Mouse (Mus musculus): ENCODE data around the gene 1700016H13Rik.

The 1700016H13Rik gene

DNA sequence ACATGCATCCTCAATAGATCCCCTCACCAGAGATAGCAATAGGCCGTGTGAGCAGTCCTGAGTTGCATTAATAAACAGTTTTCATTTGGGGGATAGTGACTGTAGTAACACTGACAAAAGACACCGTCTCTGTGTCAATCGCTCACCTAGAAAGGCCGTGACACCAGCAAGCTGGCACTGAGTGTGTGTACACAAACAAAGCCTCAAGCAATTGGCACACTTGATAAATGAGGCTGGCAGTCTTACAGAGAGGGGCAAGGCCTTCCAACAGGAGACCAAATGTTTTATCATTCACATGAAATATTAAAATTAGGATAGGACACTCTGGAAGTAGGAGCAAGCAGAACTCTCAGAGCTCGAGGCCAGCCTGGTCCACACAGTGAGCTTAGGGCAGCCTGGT is 33.5 kb downstream of the 1700016H13Rik start:
- in situ Hi-C loops (cut with MboI; ENCODE audit: low pct_unique_long_range_greater_than_20kb in 1 of 2, low sequenced_read_pairs in 2 of 2, unreplicated experiment in 1 of 2): loop anchor here in 1 of 2 experiments (25.0 kb wide), 1 partner anchor 285 kb away; no protein-coding TSS in a partner anchor

DNA sequence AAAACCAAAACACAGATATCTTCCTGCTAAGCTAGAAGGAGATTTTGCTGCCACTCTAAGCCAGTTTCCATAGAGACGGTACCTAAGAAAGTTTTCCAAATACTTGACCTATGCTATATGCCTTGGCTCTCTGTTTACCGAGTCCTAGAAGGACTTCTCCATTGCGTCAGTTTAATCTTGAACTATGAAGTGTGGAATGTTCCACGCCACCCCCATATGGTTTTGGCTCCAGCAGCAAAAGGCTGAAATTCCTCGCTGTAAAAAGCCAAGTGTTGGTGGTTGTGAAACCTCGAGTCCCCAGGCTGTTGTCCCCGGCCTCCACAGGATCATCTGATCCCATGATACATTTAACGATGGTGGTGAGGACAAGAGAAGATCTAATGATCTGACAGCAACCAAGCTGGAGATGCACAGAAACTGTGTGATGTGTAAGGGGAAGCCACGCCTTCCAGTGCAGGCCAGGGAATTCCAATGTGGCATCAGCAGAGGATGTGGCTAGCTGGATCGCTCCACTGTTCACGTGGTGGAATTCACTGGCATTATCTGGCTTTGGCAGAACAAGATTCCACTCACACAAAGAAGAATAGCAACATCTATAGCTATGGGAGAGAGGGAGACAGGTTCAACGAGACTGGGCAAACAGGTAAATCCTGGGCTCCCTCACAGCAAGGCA is 35.4 kb downstream of the 1700016H13Rik start:
- in situ Hi-C loops (cut with MboI; ENCODE audit: low pct_unique_long_range_greater_than_20kb in 1 of 2, low sequenced_read_pairs in 2 of 2, unreplicated experiment in 1 of 2): loop anchor here in 1 of 2 experiments (25.0 kb wide), 1 partner anchor 283 kb away; no protein-coding TSS in a partner anchor

DNA sequence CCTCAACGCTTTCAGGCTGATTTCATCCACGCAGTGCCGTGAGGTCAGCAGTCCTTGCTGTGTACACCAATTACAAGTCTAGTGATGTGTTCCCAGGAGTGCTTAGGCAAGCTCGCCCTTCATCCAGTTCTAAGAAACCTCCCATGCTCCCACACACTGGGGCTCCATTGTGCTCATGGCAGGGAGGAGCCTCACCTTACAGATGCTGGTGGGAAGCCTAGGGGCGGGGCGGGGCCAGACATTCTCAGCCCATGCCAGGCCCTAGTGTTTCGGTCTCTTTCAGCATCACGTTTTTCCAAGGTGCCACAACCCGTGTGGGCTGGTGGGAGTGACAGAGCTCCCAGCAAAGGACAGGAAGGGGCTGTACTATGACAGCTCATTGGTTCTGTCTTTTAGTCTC is 38.6 kb downstream of the 1700016H13Rik start:
- in situ Hi-C loops (cut with MboI; ENCODE audit: low pct_unique_long_range_greater_than_20kb in 1 of 2, low sequenced_read_pairs in 2 of 2, unreplicated experiment in 1 of 2): loop anchor here in 1 of 2 experiments (25.0 kb wide), 1 partner anchor 280 kb away; no protein-coding TSS in a partner anchor

DNA sequence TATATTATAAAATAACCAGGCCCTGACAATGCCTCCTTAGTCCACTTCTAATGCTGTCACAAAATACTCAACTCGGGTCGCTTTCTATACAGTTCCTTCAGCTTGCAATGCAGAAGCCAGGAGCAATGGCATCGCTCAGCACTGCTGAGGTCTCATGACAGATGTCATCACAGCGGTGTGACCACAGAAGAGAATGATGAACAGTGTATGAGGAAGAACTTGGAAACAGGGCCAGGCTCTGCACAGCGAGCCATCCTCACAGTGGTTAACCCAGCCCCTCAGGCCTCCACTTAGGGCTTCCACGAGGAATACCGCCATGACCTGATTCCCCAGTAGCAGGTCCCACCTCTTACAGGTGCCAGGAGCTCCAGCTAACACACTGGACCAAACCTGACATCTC is 41.5 kb downstream of the 1700016H13Rik start:
- in situ Hi-C loops (cut with MboI; ENCODE audit: low pct_unique_long_range_greater_than_20kb in 1 of 2, low sequenced_read_pairs in 2 of 2, unreplicated experiment in 1 of 2): loop anchor here in 1 of 2 experiments (25.0 kb wide), 1 partner anchor 277 kb away; no protein-coding TSS in a partner anchor

DNA sequence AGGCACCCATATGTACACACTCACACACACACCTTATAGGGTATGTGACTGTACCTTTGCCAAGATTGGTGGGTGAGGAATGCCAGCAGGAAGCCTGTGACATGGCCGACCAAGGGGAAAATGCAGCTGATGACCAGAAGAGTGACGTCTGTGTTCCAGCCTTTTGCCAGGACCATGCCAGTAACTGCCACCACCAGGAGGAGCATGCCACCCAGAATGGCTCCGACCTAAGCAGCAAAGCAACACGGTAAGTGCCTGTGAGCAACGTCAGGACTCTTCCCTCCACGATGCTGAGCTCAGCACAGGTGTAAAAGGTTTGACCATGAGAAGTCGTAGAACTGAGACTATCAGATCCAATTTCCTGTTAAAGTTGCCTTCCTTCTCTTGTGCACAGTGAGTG is 43.5 kb downstream of the 1700016H13Rik start:
- in situ Hi-C loops (cut with MboI; ENCODE audit: low pct_unique_long_range_greater_than_20kb in 1 of 2, low sequenced_read_pairs in 2 of 2, unreplicated experiment in 1 of 2): loop anchor here in 1 of 2 experiments (25.0 kb wide), 1 partner anchor 275 kb away; no protein-coding TSS in a partner anchor

DNA sequence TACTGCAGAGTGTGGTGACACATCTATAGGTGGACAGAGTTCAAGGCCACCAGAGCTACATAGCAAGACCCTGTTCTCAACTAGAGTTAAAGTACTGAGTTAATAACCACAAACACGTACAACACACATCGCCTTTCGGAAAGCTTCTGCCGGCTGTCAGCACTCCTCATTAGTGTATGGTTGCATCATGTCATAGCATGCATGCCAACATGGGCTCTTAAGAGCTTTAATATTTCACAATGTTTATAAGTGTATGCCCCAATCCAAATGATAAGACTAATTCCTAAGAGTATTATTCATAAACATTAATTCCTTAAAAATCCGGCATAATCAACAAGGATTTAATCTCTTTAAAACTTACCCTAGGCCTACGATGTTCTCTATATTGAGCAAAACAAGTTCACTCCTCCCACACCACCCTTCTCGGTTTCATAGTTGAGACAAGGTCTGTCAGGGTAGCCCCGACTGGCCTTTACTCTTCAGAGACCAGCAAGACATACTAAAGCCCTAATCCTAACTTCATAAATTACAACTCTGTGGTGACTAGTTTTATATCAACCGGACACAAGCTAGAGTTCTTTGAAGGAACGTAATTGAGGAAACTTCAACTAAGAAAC is 44.8 kb downstream of the 1700016H13Rik start:
- in situ Hi-C loops (cut with MboI; ENCODE audit: low pct_unique_long_range_greater_than_20kb in 1 of 2, low sequenced_read_pairs in 2 of 2, unreplicated experiment in 1 of 2): loop anchor here in 1 of 2 experiments (25.0 kb wide), 1 partner anchor 274 kb away; no protein-coding TSS in a partner anchor

DNA sequence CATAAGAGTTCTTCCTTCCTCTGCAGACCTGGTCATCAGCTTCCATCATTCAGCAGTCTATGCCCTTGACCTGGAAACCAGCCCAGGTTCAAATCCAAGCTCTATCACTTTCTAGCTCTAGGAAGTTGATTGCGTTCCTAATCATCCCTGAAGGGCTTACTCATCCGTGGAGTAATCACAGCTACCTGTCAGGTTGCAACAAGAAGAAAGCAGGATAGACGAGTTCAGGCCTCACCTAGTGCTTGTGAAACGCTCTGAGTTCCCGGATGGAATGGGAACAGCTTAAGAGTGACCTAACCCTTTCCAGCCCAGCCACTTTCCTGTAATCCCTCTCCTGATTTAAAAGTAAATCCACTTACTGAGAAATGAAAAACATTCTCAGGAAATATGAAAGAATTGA is 45.7 kb downstream of the 1700016H13Rik start:
- in situ Hi-C loops (cut with MboI; ENCODE audit: low pct_unique_long_range_greater_than_20kb in 1 of 2, low sequenced_read_pairs in 2 of 2, unreplicated experiment in 1 of 2): loop anchor here in 1 of 2 experiments (25.0 kb wide), 1 partner anchor 273 kb away; no protein-coding TSS in a partner anchor

DNA sequence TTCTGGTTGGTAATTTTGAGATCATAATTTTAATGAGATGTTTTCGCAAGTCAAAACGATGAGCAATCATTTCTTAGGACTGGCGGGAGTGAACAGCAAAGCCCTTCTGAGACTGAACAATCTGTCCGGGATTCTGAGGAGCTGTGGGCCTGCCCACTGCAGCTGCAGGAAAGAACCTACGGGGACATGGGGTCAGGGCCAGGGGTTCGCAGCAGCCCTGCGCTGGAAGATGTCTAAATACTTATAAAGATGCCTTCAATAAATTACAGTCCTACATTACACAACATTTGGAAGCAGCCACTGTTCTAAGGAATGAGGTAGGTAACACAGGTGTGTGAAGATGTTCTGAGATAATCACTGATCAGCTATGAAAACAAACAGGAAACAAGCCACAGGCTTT is 50.1 kb downstream of the 1700016H13Rik start:
- in situ Hi-C loops (cut with MboI; ENCODE audit: low pct_unique_long_range_greater_than_20kb in 1 of 2, low sequenced_read_pairs in 2 of 2, unreplicated experiment in 1 of 2): loop anchor here in 1 of 2 experiments (25.0 kb wide), 1 partner anchor 268 kb away; no protein-coding TSS in a partner anchor

DNA sequence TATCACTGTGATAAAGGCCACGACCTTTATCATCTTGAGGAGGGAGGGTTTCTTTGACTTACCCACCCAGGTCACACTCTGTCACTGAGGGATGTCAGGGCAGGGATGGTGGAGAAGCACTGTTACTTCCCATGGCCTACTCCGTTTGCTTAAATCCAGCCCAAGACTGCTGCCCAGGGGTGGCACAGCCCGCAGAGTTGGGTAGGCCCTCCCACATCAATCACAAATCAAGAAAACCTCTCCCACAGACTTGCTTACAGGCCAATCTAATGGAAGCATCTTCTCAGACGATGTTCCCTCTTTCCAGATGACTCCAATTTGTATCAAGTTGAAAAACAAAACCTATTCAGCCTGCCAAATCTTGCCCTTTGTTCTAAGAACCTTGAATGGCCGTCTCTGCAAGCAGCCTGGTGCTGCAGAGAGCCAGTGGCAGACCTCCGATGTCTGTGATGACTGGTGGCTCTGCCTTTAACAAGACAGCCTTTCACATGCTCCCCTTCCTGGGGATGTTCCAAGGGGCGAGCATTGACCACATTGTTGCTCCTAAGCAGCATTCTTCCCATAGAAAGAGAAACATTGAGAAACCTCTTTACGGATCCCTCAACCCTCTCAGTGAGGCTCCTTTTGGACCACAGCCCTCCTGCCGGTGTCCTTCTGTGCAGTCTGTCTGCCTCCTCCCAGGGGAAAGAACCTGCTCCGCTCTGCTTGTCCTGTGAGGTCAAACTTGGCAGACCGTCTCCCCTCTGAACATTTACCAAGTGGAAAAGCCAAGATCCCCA is 52.5 kb downstream of the 1700016H13Rik start:
- in situ Hi-C loops (cut with MboI; ENCODE audit: low pct_unique_long_range_greater_than_20kb in 1 of 2, low sequenced_read_pairs in 2 of 2, unreplicated experiment in 1 of 2): loop anchor here in 1 of 2 experiments (25.0 kb wide), 1 partner anchor 266 kb away; no protein-coding TSS in a partner anchor

DNA sequence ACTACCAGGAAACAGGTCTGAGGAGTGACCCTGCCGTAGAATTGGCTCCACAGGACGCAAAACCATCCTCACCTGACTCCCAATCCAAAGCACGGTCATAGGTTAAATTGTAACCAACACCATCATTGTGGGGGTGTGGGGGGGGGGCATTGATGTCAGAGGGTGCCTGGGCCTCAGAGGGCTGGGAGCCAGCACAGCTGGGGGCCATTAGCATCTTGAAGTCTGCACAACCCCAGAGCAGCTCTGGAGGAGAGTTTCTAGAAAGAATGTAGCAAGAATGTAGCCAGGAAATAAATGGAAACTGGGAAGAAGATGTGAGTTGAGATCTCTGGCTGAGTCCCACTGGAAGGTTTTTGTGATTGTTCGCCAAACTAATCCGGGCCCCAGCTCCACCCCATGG is 56.9 kb downstream of the 1700016H13Rik start:
- in situ Hi-C loops (cut with MboI; ENCODE audit: low pct_unique_long_range_greater_than_20kb in 1 of 2, low sequenced_read_pairs in 2 of 2, unreplicated experiment in 1 of 2): no loop called here

DNA sequence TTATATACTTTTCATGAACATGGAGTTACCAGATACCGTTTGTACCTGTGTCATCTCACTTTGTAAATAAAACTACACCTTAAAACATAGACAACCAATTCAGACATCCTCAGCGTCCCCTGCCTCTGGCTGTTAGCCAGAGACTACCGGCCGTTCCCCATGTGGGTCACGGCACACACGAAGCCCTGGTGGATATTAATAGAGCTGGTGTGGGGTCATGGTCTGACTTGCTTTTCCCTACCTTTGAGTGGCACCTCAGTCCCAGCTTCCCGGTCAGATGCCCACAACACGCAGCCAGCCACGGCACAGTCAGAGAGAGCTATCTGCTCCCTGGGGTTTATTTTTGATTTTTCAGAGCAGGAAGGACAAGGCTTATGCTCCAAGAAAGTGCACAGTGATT is 57.5 kb downstream of the 1700016H13Rik start:
- in situ Hi-C loops (cut with MboI; ENCODE audit: low pct_unique_long_range_greater_than_20kb in 1 of 2, low sequenced_read_pairs in 2 of 2, unreplicated experiment in 1 of 2): no loop called here

All from mouse embryonic stem cell (cell line).